ENCODE assay signal across 19 mouse cellular contexts in the genomic region with DNA sequence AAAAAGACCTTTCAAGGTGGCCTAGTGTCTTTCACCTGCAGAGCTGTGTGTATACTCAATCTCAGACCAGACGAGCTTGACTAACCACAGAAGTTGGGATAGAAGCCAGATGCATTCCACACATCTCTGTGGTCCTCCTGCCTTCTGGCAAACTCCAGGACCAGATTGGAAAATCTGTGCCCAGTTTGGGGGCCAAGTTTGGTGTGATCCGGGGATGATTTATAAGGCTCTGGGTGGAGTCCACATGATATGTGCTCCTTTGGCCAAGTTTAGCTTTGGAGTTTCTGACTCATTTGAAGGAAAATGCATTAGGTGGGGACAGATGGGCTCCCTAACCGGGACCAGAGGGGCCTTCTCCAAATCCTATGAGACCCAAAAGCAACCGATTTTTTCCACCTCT.
A peak's percentile ranks its signal among the peaks of the same experiment; 100 is the strongest.
DNase-seq lines count a peak whose midpoint lies in the region; ATAC-seq and TF ChIP-seq lines count a peak whose summit lies in the region.
"Had no signal": no experiment of that assay in that cellular context is flagged by ENCODE, and none has a peak within 500 bp of the region (broad histone marks: within the 10 kb centered on the region; RNA-seq: fewer than 3 reads in every experiment).

No protein-coding gene starts in this region.

- H3K36me3 ChIP-seq in lung, embryonic 14.5 days (ENCODE audit: insufficient read depth), result no peaks in the 10 kb centered on the region
- H3K36me3 ChIP-seq in limb, embryonic 15.5 days, result no peaks in the 10 kb centered on the region
- H3K36me3 ChIP-seq: heart, embryonic 15.5 days; liver, embryonic 12.5 days; lung, embryonic 15.5 days; midbrain, embryonic 12.5 days had no signal

- H3K9me3 ChIP-seq in lung, embryonic 14.5 days (ENCODE audit: low read depth, low read length), result no peaks in the 10 kb centered on the region
- no peaks in the 10 kb centered on the region for H3K9me3 ChIP-seq in limb, embryonic 15.5 days
- H3K9me3 ChIP-seq: heart, embryonic 15.5 days; liver, embryonic 12.5 days; lung, embryonic 15.5 days; midbrain, embryonic 12.5 days had no signal

- H3K9ac ChIP-seq in lung, embryonic 14.5 days, result no peak overlapping the region
- H3K9ac ChIP-seq in limb, embryonic 15.5 days, result no peak overlapping the region
- H3K9ac ChIP-seq: heart, embryonic 15.5 days; liver, embryonic 12.5 days; lung, embryonic 15.5 days; midbrain, embryonic 12.5 days had no signal

- no peak overlapping the region for H3K27ac ChIP-seq in lung, embryonic 14.5 days (ENCODE audit: low read depth)
- no peak overlapping the region for H3K27ac ChIP-seq in limb, embryonic 15.5 days
- H3K27ac ChIP-seq: heart, adult 2 months; heart, embryonic 15.5 days; kidney, postnatal 0 days; liver, embryonic 12.5 days; lung, embryonic 15.5 days; midbrain, embryonic 12.5 days had no signal

- 62% methylated on average over 4 of the region's 4 CpGs for WGBS in lung, embryonic 14.5 days
- WGBS in limb, embryonic 15.5 days, result 41% methylated on average over 4 of the region's 4 CpGs

- no peaks in the 10 kb centered on the region for H3K27me3 ChIP-seq in lung, embryonic 14.5 days (ENCODE audit: insufficient read depth, low read length)
- no peaks in the 10 kb centered on the region for H3K27me3 ChIP-seq in Patski
- H3K27me3 ChIP-seq in limb, embryonic 15.5 days, result no peaks in the 10 kb centered on the region
- H3K27me3 ChIP-seq: heart, embryonic 15.5 days; liver, embryonic 12.5 days; lung, embryonic 15.5 days; midbrain, embryonic 12.5 days had no signal

- H3K4me1 ChIP-seq in lung, embryonic 14.5 days (ENCODE audit: insufficient read depth), result no peaks in the 10 kb centered on the region
- H3K4me1 ChIP-seq in limb, embryonic 15.5 days, result no peaks in the 10 kb centered on the region
- H3K4me1 ChIP-seq: heart, embryonic 15.5 days; liver, embryonic 12.5 days; lung, embryonic 15.5 days; midbrain, embryonic 12.5 days had no signal

- no peak overlapping the region for H3K4me3 ChIP-seq in lung, embryonic 14.5 days (ENCODE audit: low read depth, low read length)
- no peak overlapping the region for H3K4me3 ChIP-seq in limb, embryonic 15.5 days
- H3K4me3 ChIP-seq: heart, adult 2 months; heart, embryonic 15.5 days; liver, embryonic 12.5 days; lung, embryonic 15.5 days; midbrain, embryonic 12.5 days had no signal

- intact Hi-C loops in gastrocnemius, postnatal 14 days (cut with DNase I; ENCODE audit: low total_unique reads), result no loop called here

- TF ChIP-seq CTCF in lung, embryonic 14.5 days (IDR thresholded peaks at IDR 0.05; ENCODE audit: low read depth), result no peak
- TF ChIP-seq CTCF in Patski (IDR thresholded peaks at IDR 0.05), result no peak

- CTCF ChIA-PET in Patski (lab: Charles Lee), result interaction anchor here (2.6 kb wide), 1 partner anchor 9 kb away, joined by 8 read pairs; no protein-coding TSS in a partner anchor

- POLR2A ChIA-PET in Patski (lab: Charles Lee), result interaction anchor here (0.6 kb wide), 2 partner anchors 9 to 788 kb away, joined by 3 to 8 read pairs; no protein-coding TSS in a partner anchor

- no peak overlapping the region for H3K4me2 ChIP-seq in lung, embryonic 14.5 days
- no peak overlapping the region for H3K4me2 ChIP-seq in limb, embryonic 15.5 days
- H3K4me2 ChIP-seq: heart, embryonic 15.5 days; liver, embryonic 12.5 days; lung, embryonic 15.5 days; midbrain, embryonic 12.5 days had no signal

- DNase-seq in gastrocnemius, postnatal 14 days, result peak; percentile 6
- DNase-seq in gastrocnemius, postnatal 25 days, result no peak
- DNase-seq in lung, embryonic 14.5 days, result peak; percentile 9
- no peak for DNase-seq in lung, postnatal 4 days
- DNase-seq in Patski (ENCODE audit: low read depth, low spot score), result no peak
- no peak for DNase-seq in thymus, postnatal 25 days
- no peak for DNase-seq in retina, postnatal 1 day
- DNase-seq: adrenal gland, postnatal 25 days; heart, adult 2 months; spleen, adult 18-20 months; thymus, adult 18-20 months had no signal

- ATAC-seq in lung, embryonic 14.5 days (ENCODE audit: insufficient read depth), result no peak
- peak; percentile 21 for ATAC-seq in Patski
- peak; percentile 40; the same call in 1 of the 2 replicates for ATAC-seq in limb, embryonic 15.5 days (ENCODE audit: insufficient number of reproducible peaks, low FRiP score, low TSS enrichment, low read depth)
- ATAC-seq: forebrain, embryonic 16.5 days; intestine, embryonic 16.5 days; liver, embryonic 12.5 days had no signal

- in situ Hi-C loops in Patski (cut with MboI; ENCODE audit: low pct_unique_long_range_greater_than_20kb), result loop anchor here (10.0 kb wide), 1 partner anchor 1007 kb away; no protein-coding TSS in a partner anchor

Comparison
In these comparisons a context has a peak if more than half of its experiments do, and no peak if none do; other contexts are left out.
1. DNase-seq: peak in gastrocnemius, postnatal 14 days (single experiment) and lung, embryonic 14.5 days (single experiment); none in gastrocnemius, postnatal 25 days (single experiment), lung, postnatal 4 days (0 of 2), Patski (single experiment), thymus, postnatal 25 days (single experiment) and retina, postnatal 1 day (single experiment).